Mouse (Mus musculus) left cerebral cortex, adult 6 months (tissue): ENCODE data around the gene Ddi1. TPM values are rescaled to one million over a fixed set of nuclear protein-coding genes. Genes with fewer than 3 reads are reported as not detected.

Source experiments
- long read RNA-seq, 2 experiments: library from polyadenylated mRNA; unstranded; transcript quantifications; one replicate each; pipeline ENCODE4 v2.0.0; 2019 to 2020
- polyA plus RNA-seq: library from polyadenylated mRNA; unstranded; fragments of <200 nt; fragmentation: Nextera tagmentation; gene quantifications from 2 replicates; pipeline ENCODE4 v1.2.3, GENCODE M21; 2021

The Ddi1 gene
- polyA plus RNA-seq, result not detected in 2 replicates
- long read RNA-seq, experiment 1, result 0 reads
- long read RNA-seq, experiment 2, result 0 reads

GRCm38 (mm10) chr9:6269796-6270280 lies at the start of gene Ddi1:
TSS of gene Ddi1 (minus strand) at chr9:6269846.

Other genes with a start within 250 kb of the Ddi1 start
- gene Pdgfd, start 101.3 kb downstream of the Ddi1 start, polyA plus RNA-seq, result 1.5 and 1.8 TPM in 2 replicates